Mouse (Mus musculus) cortical plate, adult 2 months (tissue): ENCODE measurements around the gene Mpeg1.

Experiments
- CTCF ChIP-seq: fragments of 200-500 bp; IDR thresholded peaks from 2 replicates; pipeline ENCODE4 v1.5.1; 2011; ENCODE audit warnings: mild to moderate bottlenecking, control low read depth, low read length; ENCODE audit not compliant: insufficient read depth; ENCODE audit errors: extremely low read depth
- POLR2A ChIP-seq: fragments of 200-500 bp; IDR thresholded peaks from 2 replicates; pipeline ENCODE4 v1.6.1; 2011; ENCODE audit warnings: mild to moderate bottlenecking, low read length, control low read depth; ENCODE audit not compliant: insufficient read depth; ENCODE audit errors: extremely low read depth

GRCm38 (mm10) chr19:12439581-12439980 lies 21.0 kb upstream of the Mpeg1 start:
- no peak for TF ChIP-seq POLR2A
- no peak for TF ChIP-seq CTCF
